Mouse (Mus musculus): ENCODE measurements around the gene Fam173b. TPM values are rescaled to one million over a fixed set of nuclear protein-coding genes. Genes with fewer than 3 reads are reported as not detected.
"Not testable (repeated sequence)": the region's sequence is repeated elsewhere in the genome, so short reads cannot be mapped to it uniquely, and the experiment has no call there.

Fam173b gene
- polyA plus RNA-seq, 1 experiment = not detected

DNA sequence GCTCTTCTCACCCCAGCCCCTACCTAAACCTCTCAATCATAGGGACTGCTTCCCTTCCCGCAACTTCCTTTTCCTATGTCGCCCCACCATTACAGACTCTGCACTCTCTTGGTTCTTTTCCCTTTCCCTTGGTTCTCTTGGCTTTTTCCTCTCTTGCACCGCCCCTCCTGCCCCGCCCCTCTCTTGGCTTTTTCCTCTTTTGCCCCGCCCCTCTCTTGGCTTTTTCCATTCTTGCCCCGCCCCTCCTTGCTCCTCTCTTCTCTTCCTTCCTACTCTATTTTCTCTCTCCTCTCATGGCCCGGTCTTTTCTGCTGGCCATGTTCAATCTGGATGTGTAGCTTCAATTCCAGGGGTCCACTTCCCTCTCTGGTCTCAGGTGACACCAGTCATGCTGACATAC, 34.2 kb upstream of the Fam173b start:
- H3K4me3 ChIP-seq (ENCODE audit: insufficient read depth, low read depth, low read length) = no peak overlapping the region

DNA sequence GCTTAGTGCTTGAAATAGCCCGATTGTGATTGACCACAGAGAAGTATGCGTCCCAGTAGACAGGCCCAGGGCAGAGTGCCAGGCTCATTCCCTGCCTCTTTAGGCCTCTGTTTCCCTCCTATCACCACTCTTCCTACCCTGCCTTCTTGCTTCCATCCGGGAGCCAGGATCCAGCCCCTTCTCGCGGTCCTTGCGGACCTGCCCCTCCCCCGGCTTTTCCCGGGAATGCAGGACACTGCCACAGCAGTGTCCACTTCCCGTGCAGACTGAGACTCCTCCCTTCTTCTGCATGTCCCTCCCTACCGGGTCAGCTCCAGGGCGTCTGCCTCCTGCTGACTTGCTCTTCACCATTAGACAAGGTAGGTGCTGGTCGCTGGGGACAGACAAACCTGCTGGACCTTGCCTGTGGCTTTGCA, 33.1 kb upstream of the Fam173b start:
- WGBS = 43% methylated on average over 12 of the region's 12 CpGs
- Histone ChIP-seq H3K4me3 (ENCODE audit: insufficient read depth, low read depth, low read length) (no peak overlapping the region), H3K27ac (ENCODE audit: insufficient read depth, low read depth, low read length) (no peak overlapping the region), H3K4me1 (ENCODE audit: control insufficient read depth, insufficient read depth, low read length) (peaks cover 13% of the 10 kb centered on the region)
- TF ChIP-seq POLR2A (IDR thresholded peaks at IDR 0.05; ENCODE audit: insufficient read depth, low read depth, low read length) (no peak), CTCF (IDR thresholded peaks at IDR 0.05; ENCODE audit: insufficient read depth, low read depth, low read length) (no peak)

More for the DNA sequence above, 34.2 kb upstream of the Fam173b start:
- H3K4me1 ChIP-seq (ENCODE audit: control insufficient read depth, insufficient read depth, low read length) = peaks cover 13% of the 10 kb centered on the region
- no peak overlapping the region for H3K27ac ChIP-seq (ENCODE audit: insufficient read depth, low read depth, low read length)
- WGBS = 80% methylated on average over 7 of the region's 7 CpGs
- no peak for TF ChIP-seq CTCF (IDR thresholded peaks at IDR 0.05; ENCODE audit: insufficient read depth, low read depth, low read length)
- TF ChIP-seq POLR2A (IDR thresholded peaks at IDR 0.05; ENCODE audit: insufficient read depth, low read depth, low read length) = no peak

DNA sequence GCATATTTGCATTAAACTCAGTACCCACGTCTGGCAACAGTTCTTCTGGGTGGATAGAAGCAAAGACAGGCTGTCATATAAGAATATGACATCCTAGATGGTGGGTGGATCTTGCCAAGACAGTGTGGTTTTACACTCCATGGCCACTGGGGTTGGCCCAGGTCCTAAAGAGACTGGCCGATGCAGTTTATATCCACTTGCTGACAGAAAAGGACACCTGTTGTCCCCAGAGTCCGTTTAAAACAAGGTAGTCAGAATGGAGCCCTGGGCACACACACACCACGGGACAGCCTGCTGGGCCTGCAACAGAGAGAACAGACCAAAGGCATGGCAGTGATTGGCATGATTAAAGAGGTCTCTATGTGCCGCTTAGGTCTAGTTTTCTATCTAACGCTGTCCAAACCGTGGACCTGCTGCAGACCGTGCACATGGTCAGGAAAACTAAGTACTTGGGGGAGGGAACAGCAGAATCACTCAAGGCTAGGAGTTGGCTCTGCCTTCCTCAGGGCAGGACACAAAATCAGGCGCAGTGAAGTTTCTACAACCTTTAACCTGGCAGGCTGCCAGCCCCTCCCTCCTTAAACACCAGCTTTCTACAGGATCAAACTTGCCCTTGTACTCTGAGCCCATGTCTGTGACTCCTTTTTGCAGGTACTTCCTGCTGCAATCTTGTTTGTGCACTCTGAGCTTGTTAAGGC, 32.2 kb upstream of the Fam173b start:
- WGBS = 47% methylated on average over 9 of the region's 9 CpGs
- no peak overlapping the region for H3K4me3 ChIP-seq (ENCODE audit: insufficient read depth, low read depth, low read length)
- no peak for TF ChIP-seq CTCF (IDR thresholded peaks at IDR 0.05; ENCODE audit: insufficient read depth, low read depth, low read length)
- TF ChIP-seq POLR2A (IDR thresholded peaks at IDR 0.05; ENCODE audit: insufficient read depth, low read depth, low read length) = no peak

DNA sequence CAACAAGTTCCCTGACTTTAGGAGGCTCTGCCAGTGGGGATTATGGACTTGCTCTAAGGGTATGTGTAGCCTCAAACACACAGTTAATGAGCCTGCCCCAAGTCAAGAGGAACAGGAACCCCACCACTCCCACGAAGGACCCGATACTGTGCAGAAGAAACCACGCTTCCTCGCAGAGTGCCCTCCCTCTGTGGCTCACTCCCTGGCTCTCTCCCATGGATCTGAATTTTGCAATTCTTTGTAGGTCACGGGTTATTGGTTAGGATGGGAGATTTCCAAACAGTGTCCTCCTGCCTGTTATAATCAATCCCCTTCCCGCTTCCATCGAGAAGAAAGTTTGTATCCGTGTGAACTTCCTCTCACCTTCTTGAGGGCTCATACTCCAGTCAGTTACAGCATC, 30.7 kb upstream of the Fam173b start:
- Histone ChIP-seq H3K4me1 (ENCODE audit: control insufficient read depth, insufficient read depth, low read length) (peaks cover 9% of the 10 kb centered on the region), H3K27ac (ENCODE audit: insufficient read depth, low read depth, low read length) (no peak overlapping the region), H3K4me3 (ENCODE audit: insufficient read depth, low read depth, low read length) (no peak overlapping the region)
- TF ChIP-seq POLR2A (IDR thresholded peaks at IDR 0.05; ENCODE audit: insufficient read depth, low read depth, low read length) (no peak), CTCF (IDR thresholded peaks at IDR 0.05; ENCODE audit: insufficient read depth, low read depth, low read length) (no peak)
- 93% methylated on average over 8 of the region's 8 CpGs for WGBS

More for the DNA sequence above, 32.2 kb upstream of the Fam173b start:
- Histone ChIP-seq H3K27ac (ENCODE audit: insufficient read depth, low read depth, low read length) (no peak overlapping the region), H3K4me1 (ENCODE audit: control insufficient read depth, insufficient read depth, low read length) (peaks cover 13% of the 10 kb centered on the region)

DNA sequence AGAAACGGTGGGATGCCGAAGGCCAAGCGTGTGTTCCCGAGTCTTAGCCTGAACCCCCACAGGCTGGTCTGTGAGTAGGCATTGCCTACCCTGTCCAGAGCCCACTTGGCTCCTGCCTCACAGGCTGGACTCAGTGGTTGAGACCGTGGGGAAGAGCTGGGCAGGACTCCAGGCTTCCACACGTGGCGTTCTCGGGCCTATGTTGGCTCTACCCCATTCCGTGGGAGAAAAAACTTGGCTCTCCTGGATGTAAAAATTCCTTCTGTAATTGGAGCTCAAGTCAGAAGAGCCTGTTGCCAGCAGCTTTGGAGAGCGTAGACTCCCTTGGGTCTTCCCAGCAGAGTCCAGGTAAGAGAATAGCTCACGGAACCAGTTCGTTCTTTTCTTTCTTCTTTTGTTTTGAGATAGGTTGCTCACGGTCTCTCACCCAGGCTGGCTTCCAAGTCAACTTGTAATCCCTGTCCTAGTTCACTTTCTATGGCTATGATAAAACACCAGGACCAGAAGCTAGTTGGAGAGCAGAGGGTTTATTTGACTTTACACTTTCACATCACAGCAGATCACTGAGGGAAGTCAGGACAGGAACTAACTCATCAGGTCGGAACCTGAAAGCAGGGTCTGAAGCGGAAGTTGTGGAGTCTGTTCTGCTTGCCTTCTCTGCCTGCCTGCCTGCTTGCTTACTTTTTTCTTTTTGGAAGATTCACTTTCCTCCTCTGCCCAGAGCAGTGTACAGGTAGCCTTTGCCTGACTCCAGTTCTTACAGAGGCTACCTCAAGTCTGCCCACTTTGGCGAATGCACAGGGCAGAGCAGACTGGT, 29.5 kb upstream of the Fam173b start:
- TF ChIP-seq POLR2A (IDR thresholded peaks at IDR 0.05; ENCODE audit: insufficient read depth, low read depth, low read length) = no peak
- TF ChIP-seq CTCF (IDR thresholded peaks at IDR 0.05; ENCODE audit: insufficient read depth, low read depth, low read length) = no peak
- Histone ChIP-seq H3K27ac (ENCODE audit: insufficient read depth, low read depth, low read length) (no peak overlapping the region), H3K4me3 (ENCODE audit: insufficient read depth, low read depth, low read length) (no peak overlapping the region), H3K4me1 (ENCODE audit: control insufficient read depth, insufficient read depth, low read length) (peaks cover 7% of the 10 kb centered on the region)
- whole genome bisulfite sequencing = 76% methylated on average over 16 of the region's 16 CpGs

DNA sequence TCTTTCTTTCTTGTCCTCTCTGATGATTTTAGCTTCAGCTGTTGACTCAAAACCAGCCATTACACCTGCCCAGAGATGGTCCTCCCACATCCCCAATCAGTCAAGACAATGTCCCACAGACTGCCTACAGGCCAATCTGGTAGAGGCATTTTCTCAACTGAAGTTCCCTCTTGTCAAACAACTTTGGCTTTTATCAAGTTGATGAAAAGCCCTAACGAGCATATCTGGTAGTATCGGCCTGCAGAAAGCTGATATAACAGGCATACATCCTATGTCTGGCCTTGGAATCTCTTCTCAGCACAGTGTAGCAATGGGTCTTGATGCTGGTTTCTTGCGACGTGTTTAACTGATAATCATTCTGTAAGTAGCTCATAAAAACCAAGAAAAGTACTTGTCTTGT, 28.4 kb upstream of the Fam173b start:
- no peak overlapping the region for H3K4me3 ChIP-seq (ENCODE audit: insufficient read depth, low read depth, low read length)
- 90% methylated on average over 4 of the region's 4 CpGs for WGBS
- H3K4me1 ChIP-seq (ENCODE audit: control insufficient read depth, insufficient read depth, low read length) = peaks cover 7% of the 10 kb centered on the region
- no peak for TF ChIP-seq POLR2A (IDR thresholded peaks at IDR 0.05; ENCODE audit: insufficient read depth, low read depth, low read length)
- TF ChIP-seq CTCF (IDR thresholded peaks at IDR 0.05; ENCODE audit: insufficient read depth, low read depth, low read length) = no peak
- no peak overlapping the region for H3K27ac ChIP-seq (ENCODE audit: insufficient read depth, low read depth, low read length)

DNA sequence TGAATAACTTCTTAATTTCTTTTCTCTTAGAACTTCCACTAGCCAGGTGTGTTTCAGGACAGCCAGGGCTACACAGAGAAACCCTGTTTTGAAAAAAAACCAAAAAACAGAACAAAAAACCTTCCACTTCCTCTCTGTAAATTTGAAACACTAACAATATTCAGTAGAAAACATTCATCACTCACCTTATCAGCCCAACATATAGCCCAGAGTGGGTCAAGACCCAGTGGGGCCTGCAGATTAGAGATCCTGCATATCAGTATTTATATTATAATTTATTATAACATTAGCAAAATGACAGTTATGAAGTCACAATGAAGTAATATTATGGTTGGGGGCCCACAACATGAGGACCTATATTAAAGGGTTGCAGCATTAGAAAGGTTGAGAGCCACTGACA, 28.0 kb upstream of the Fam173b start:
- no peak for TF ChIP-seq CTCF (IDR thresholded peaks at IDR 0.05; ENCODE audit: insufficient read depth, low read depth, low read length)
- no peak for TF ChIP-seq POLR2A (IDR thresholded peaks at IDR 0.05; ENCODE audit: insufficient read depth, low read depth, low read length)
- Histone ChIP-seq H3K4me3 (ENCODE audit: insufficient read depth, low read depth, low read length) (no peak overlapping the region), H3K27ac (ENCODE audit: insufficient read depth, low read depth, low read length) (no peak overlapping the region), H3K4me1 (ENCODE audit: control insufficient read depth, insufficient read depth, low read length) (peaks cover 5% of the 10 kb centered on the region)

DNA sequence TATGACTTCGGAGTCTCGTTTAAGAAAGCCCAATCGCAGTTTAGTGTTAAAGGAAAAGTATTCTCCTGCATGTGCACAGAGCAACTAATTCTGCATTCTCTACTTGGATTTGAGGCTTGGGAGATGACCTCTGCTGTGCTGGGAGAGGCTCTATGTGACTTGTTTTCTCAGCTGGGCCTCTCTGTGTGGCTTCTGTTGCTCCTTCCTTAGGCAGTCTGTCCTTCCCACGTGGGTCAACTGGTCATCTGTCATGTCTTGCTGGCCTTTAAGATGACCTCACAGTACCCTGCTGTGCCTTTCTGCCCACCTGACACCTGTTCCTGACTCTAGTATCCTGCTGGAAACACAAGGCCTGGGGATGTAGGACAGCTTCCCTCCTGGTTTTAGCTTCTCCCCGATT, 25.6 kb upstream of the Fam173b start:
- no peak for TF ChIP-seq POLR2A (IDR thresholded peaks at IDR 0.05; ENCODE audit: insufficient read depth, low read depth, low read length)
- no peak for TF ChIP-seq CTCF (IDR thresholded peaks at IDR 0.05; ENCODE audit: insufficient read depth, low read depth, low read length)
- Histone ChIP-seq H3K27ac (ENCODE audit: insufficient read depth, low read depth, low read length) (no peak overlapping the region), H3K4me3 (ENCODE audit: insufficient read depth, low read depth, low read length) (no peak overlapping the region), H3K4me1 (ENCODE audit: control insufficient read depth, insufficient read depth, low read length) (peaks cover 3% of the 10 kb centered on the region)
- 76% methylated on average over 5 of the region's 5 CpGs for WGBS

DNA sequence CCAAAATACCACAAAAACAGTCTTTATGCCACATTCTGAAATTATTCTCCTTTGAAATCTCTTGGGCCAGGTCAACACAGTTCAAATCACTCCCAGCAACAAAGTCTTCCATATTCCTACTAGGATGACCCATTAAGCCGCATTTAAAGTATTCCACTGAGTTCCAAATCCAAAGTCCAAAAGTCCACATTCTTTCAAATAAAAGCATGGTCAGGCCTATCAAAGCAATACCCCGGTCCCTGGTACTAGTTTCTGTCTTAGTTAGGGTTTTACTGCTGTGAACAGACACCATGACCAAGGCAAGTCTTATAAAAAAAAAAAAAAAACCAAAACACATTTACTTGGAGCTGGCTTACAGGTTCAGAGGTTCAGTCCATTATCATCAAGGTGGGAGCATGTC, 20.6 kb upstream of the Fam173b start:
- 88% methylated on average over 2 of the region's 2 CpGs for WGBS
- not testable (repeated sequence) for H3K4me3 ChIP-seq (ENCODE audit: insufficient read depth, low read depth, low read length); H3K27ac ChIP-seq (ENCODE audit: insufficient read depth, low read depth, low read length); H3K4me1 ChIP-seq (ENCODE audit: control insufficient read depth, insufficient read depth, low read length)
